Mouse (Mus musculus) lung, postnatal 0 days (tissue): Measurements from ENCODE around the gene Rnf8.

Experiments used
- CTCF ChIP-seq: IDR thresholded peaks from 2 replicates; pipeline ENCODE4 v1.5.1; 2016; ENCODE audit warnings: antibody characterized with exemption, mild to moderate bottlenecking
- EP300 ChIP-seq: IDR thresholded peaks from 2 replicates; pipeline ENCODE4 v1.6.1; 2016; ENCODE audit warnings: antibody characterized with exemption, mild to moderate bottlenecking, control low read depth

DNA sequence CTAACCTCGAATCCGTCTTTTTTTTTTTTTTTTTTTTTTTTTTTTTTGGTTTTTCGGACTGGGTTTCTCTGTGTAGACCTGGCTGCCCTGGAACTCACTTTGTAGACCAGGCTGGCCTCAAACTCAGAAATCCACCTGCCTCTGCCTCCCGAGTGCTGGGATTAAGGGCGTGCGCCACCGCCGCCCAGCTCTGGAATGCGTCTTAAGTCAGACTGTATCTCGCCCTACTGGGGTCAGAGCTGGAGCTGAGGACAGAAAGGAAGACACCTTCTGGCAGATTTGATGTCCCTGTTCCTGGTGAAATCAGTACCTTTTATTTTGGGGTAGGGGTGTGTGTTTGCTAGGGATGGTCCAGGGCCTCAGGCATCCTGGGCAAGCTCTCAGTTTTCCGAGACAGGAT lies 17.7 kb downstream of the Rnf8 start:
- no peak for TF ChIP-seq EP300
- no peak for TF ChIP-seq CTCF
